In genomic region chr12:53484924-53485323, GRCm38 (mm10) we compare ENCODE assay signal across 17 mouse cellular contexts.
"Had no signal": no experiment of that assay in that cellular context is flagged by ENCODE, and none has a peak within 500 bp of the region (broad histone marks: within the 10 kb centered on the region; RNA-seq: fewer than 3 reads in every experiment).

No protein-coding gene starts in this region.

- H3K27ac ChIP-seq: lung, embryonic 15.5 days; macrophage; midbrain, embryonic 13.5 days; midbrain, embryonic 15.5 days; neural tube, embryonic 12.5 days; stomach, embryonic 15.5 days; stomach, postnatal 0 days had no signal

- ATAC-seq: lung, postnatal 0 days; midbrain, embryonic 13.5 days; midbrain, embryonic 15.5 days had no signal

- H3K4me3 ChIP-seq: lung, embryonic 15.5 days; megakaryocyte, embryonic 14.5 days; midbrain, embryonic 13.5 days; midbrain, embryonic 15.5 days; neural tube, embryonic 12.5 days; stomach, embryonic 15.5 days had no signal

- H3K36me3 ChIP-seq: lung, embryonic 15.5 days; midbrain, embryonic 13.5 days; midbrain, embryonic 15.5 days; neural tube, embryonic 12.5 days; stomach, embryonic 15.5 days had no signal

- DNase-seq: lung, adult 2 months; lung, postnatal 14 days; lung, postnatal 36 days; right cerebral cortex, postnatal 14 days; thymus, adult 2 months; thymus, postnatal 25 days; thymus, postnatal 4 days had no signal

- H3K4me2 ChIP-seq: lung, embryonic 15.5 days; midbrain, embryonic 11.5 days; midbrain, embryonic 13.5 days; midbrain, embryonic 15.5 days; neural tube, embryonic 12.5 days; stomach, embryonic 15.5 days had no signal

- H3K4me1 ChIP-seq: lung, embryonic 15.5 days; megakaryocyte, embryonic 14.5 days; midbrain, embryonic 13.5 days; midbrain, embryonic 15.5 days; neural tube, embryonic 12.5 days; stomach, embryonic 15.5 days had no signal

- H3K9ac ChIP-seq: lung, embryonic 15.5 days; midbrain, embryonic 13.5 days; midbrain, embryonic 15.5 days; neural tube, embryonic 12.5 days; stomach, embryonic 15.5 days had no signal

- H3K27me3 ChIP-seq: lung, embryonic 15.5 days; megakaryocyte, embryonic 14.5 days; midbrain, embryonic 13.5 days; midbrain, embryonic 15.5 days; neural tube, embryonic 12.5 days; stomach, embryonic 15.5 days had no signal

- H3K9me3 ChIP-seq: lung, embryonic 15.5 days; megakaryocyte, embryonic 14.5 days; midbrain, embryonic 13.5 days; midbrain, embryonic 15.5 days; neural tube, embryonic 12.5 days; stomach, embryonic 15.5 days had no signal
